Mouse (Mus musculus) G1E (cell line): Measurements from ENCODE around the gene Plcb1. TPM values are rescaled to one million over a fixed set of nuclear protein-coding genes. Genes with fewer than 3 reads are reported as not detected.

Experiments used
- ATAC-seq: 2 replicates; pipeline ENCODE4 v1.8.0; 2016; ENCODE audit warnings: mild to moderate bottlenecking; ENCODE audit not compliant: insufficient number of reproducible peaks, poor library complexity, low FRiP score, severe bottlenecking; ENCODE audit errors: extremely low read depth
- DNase-seq: peaks from one replicate; pipeline ENCODE4 v3.0.0; 2012; ENCODE audit warnings: low spot score
- H3K27me3 ChIP-seq: 2 replicates; pipeline ENCODE4 v1.6.1; 2012; ENCODE audit warnings: mild to moderate bottlenecking, low read length, inconsistent platforms; ENCODE audit not compliant: insufficient read depth
- H3K36me3 ChIP-seq: replicated peaks from 2 replicates; pipeline ENCODE3; 2012; ENCODE audit warnings: mild to moderate bottlenecking, inconsistent platforms
- H3K4me1 ChIP-seq: 2 replicates; pipeline ENCODE4 v1.6.1; 2012; ENCODE audit warnings: low read depth, low read length, inconsistent platforms, mixed read lengths; ENCODE audit not compliant: insufficient read depth
- H3K4me3 ChIP-seq: 2 replicates; pipeline ENCODE4 v1.5.1; 2012; ENCODE audit warnings: low read depth, mild to moderate bottlenecking, inconsistent platforms, low read length, moderate library complexity, mixed read lengths
- H3K9me3 ChIP-seq: replicated peaks from 2 replicates; pipeline ENCODE4 v1.6.1; 2012; ENCODE audit warnings: inconsistent platforms
- CTCF ChIP-seq: IDR thresholded peaks from 2 replicates; pipeline ENCODE4 v1.5.1; 2012; ENCODE audit warnings: low read depth, low read length, inconsistent platforms, mixed read lengths
- GATA1 ChIP-seq: IDR thresholded peaks from 2 replicates; pipeline ENCODE4 v1.6.1; 2012; ENCODE audit warnings: borderline replicate concordance, low read length, inconsistent platforms, mixed read lengths
- GATA2 ChIP-seq: IDR thresholded peaks from 2 replicates; pipeline ENCODE4 v1.6.1; 2012; ENCODE audit warnings: low read depth, low read length, inconsistent platforms, borderline replicate concordance
- POLR2AphosphoS5 ChIP-seq: IDR thresholded peaks from 2 replicates; pipeline ENCODE4 v1.6.1; 2012; ENCODE audit warnings: low read depth, low read length, inconsistent platforms; ENCODE audit not compliant: insufficient replicate concordance
- TAL1 ChIP-seq: conservative IDR thresholded peaks from 2 replicates; pipeline ENCODE4 v1.6.1; 2012; ENCODE audit warnings: low read depth, low read length, inconsistent platforms, mixed read lengths
- polyA plus RNA-seq: library from polyadenylated mRNA; stranded (reverse); fragments of >175 nt; gene quantifications from 2 replicates; pipeline ENCODE4 v1.2.3, GENCODE M21; 2012
- total RNA-seq, 2 experiments: library from RNA; stranded (forward) in 1 of 2; stranded (reverse) in 1 of 2; fragments of 200-1000 nt in 1 of 2; fragments of >200 nt in 1 of 2; fragmentation: Nextera tagmentation in 1 of 2; gene quantifications; 2 replicates each; pipeline ENCODE4 v1.2.3; 2014 to 2017

Plcb1 gene
- total and polyA plus RNA-seq, 3 experiments, result 0.16 TPM; not detected in 2

DNA sequence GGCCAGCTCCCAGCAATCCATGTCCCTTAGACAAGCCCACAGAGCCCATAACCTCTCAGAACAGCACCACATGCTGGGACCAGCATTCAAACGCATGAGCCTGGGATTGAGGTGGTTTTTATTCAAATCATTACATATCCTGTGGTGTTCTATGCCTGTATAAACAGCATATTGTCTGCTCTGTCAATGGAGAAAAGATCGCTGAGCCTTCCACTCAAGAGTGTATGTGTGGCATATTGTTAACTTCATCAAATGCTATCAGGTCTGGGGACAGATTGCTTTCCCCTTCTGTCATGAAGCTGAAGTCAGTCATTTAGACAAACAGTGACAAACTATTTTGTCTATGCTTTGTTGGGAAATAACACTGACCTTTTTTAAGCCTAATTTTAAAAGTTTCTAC, 322.7 kb downstream of the Plcb1 start:
- TF ChIP-seq CTCF (no peak), TAL1 (no peak), POLR2AphosphoS5 (no peak), GATA2 (no peak), GATA1 (no peak)
- ATAC-seq (no peak), DNase-seq (no peak)
- no peaks in the 10 kb centered on the region for H3K36me3 ChIP-seq
- no peaks in the 10 kb centered on the region for H3K27me3 ChIP-seq
- no peaks in the 10 kb centered on the region for H3K9me3 ChIP-seq
- H3K4me1 ChIP-seq, result no peaks in the 10 kb centered on the region
- no peak overlapping the region for H3K4me3 ChIP-seq

DNA sequence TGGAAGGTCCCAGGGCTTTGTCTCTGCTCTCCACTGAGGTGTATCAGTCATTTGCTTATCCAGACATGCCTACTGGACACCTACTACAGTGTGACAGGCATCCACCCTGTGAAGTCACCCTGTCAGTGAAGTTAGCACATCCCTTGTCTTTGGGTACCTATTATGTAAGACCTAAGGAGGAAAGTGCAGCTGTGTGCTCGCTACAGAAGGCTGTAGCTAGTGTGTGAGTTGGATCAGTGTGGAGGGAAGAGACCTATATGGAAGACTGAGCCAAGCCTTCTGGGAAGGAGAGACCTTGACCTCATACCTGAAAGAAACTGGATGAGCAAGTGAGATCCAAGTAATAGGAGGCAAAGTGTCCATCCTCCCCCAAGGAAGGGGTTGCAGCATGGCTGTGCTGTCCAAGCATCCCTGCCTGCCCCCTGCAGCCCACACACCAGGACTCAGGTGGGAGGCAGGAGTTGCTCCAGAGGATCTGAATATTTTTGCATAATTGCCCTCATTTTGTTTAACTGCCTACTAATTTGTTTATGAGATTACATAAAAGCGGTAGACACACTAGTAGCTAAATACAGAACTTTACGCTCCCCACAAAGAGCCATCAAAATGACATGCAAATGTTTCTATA, 328.7 kb downstream of the Plcb1 start:
- DNase-seq (no peak), ATAC-seq (no peak)

DNA sequence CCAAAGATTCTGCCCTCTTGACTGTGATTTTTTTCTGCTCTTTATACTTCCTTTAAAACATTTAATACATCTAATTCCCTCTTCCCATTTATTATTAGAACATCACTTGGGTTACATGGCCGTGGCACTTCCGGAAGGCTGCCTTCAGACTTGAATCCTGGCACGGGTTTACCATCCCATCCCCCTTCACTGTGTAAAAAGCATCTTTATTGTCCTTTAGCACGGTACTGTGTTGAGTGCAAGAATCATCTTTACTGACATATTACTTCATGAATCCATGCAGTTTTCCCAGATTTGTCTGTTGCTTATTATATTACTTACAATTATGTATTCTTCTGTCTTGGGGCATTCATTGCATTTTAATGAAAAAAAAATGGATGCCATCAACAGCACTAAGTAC, 337.2 kb downstream of the Plcb1 start:
- no peaks in the 10 kb centered on the region for H3K36me3 ChIP-seq
- no peaks in the 10 kb centered on the region for H3K9me3 ChIP-seq
- ATAC-seq (no peak), DNase-seq (no peak)
- TF ChIP-seq GATA1 (no peak), GATA2 (no peak), POLR2AphosphoS5 (no peak), CTCF (no peak), TAL1 (no peak)
- H3K4me3 ChIP-seq, result no peak overlapping the region
- H3K4me1 ChIP-seq, result no peaks in the 10 kb centered on the region
- no peaks in the 10 kb centered on the region for H3K27me3 ChIP-seq

More for the DNA sequence above, 328.7 kb downstream of the Plcb1 start:
- no peaks in the 10 kb centered on the region for H3K4me1 ChIP-seq
- H3K4me3 ChIP-seq, result no peak overlapping the region
- H3K27me3 ChIP-seq, result no peaks in the 10 kb centered on the region
- no peak for TF ChIP-seq POLR2AphosphoS5
- TF ChIP-seq CTCF, result no peak
- TF ChIP-seq GATA2, result no peak
- no peak for TF ChIP-seq GATA1
- TF ChIP-seq TAL1, result no peak
- no peaks in the 10 kb centered on the region for H3K36me3 ChIP-seq
- no peaks in the 10 kb centered on the region for H3K9me3 ChIP-seq

DNA sequence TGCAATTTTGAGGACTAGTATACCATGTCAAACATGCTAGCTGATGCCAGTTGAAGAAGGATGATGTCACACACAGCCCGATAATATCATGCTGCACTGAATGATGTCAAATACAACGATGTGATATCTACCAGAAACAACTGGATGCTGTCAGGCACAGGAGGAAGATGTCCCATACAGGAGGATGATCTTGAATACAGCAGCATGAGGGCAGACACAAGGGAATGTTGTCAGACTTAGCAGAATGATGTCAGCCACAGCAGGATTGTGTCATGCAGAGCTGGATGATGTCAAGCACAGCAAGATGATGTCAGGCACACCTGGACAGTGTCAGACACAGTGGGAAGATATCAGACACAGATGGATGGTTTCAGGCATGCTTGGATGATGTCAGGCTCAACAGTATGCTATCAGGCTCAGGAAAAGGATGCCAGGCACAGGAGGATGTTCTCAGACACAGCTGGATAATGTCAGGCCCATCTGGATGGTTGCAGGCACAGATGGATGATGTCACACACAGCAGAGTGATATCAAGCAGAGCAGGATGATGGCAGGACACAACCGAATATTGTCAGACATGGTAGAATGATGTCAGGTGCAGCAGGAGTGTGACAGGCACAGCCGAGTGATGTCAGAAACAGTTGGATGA, 338.0 kb downstream of the Plcb1 start:
- DNase-seq (no peak), ATAC-seq (no peak)
- no peaks in the 10 kb centered on the region for H3K36me3 ChIP-seq
- H3K27me3 ChIP-seq, result no peaks in the 10 kb centered on the region
- no peak for TF ChIP-seq POLR2AphosphoS5
- no peak for TF ChIP-seq TAL1
- no peak for TF ChIP-seq CTCF
- no peak for TF ChIP-seq GATA1
- TF ChIP-seq GATA2, result no peak
- H3K4me1 ChIP-seq, result no peaks in the 10 kb centered on the region
- no peak overlapping the region for H3K4me3 ChIP-seq
- no peaks in the 10 kb centered on the region for H3K9me3 ChIP-seq

DNA sequence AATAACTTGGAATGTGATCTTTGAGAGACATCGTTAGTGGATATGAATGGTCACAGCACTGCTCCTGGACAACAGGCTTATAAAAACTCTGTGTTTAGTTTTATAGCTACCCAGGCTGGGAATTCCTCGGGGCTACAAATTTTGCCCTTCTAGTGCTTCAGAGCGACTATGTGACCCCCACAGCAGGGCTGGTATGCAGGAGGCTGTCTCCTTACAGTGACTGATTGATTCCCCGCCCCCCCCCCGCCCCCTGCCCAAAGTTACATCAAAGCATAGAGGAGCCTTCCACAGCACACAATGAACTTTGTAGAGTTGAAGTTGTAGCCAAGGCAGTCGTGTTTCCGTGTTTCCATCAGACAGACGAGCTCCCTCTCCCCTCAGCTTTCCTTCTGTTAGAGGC, 354.7 kb downstream of the Plcb1 start:
- H3K4me1 ChIP-seq, result no peaks in the 10 kb centered on the region
- no peak for ATAC-seq
- H3K36me3 ChIP-seq, result no peaks in the 10 kb centered on the region
- H3K9me3 ChIP-seq, result no peaks in the 10 kb centered on the region
- H3K27me3 ChIP-seq, result no peaks in the 10 kb centered on the region
- TF ChIP-seq TAL1 (no peak), GATA2 (no peak), POLR2AphosphoS5 (no peak)
- DNase-seq, result no peak
- no peak overlapping the region for H3K4me3 ChIP-seq

DNA sequence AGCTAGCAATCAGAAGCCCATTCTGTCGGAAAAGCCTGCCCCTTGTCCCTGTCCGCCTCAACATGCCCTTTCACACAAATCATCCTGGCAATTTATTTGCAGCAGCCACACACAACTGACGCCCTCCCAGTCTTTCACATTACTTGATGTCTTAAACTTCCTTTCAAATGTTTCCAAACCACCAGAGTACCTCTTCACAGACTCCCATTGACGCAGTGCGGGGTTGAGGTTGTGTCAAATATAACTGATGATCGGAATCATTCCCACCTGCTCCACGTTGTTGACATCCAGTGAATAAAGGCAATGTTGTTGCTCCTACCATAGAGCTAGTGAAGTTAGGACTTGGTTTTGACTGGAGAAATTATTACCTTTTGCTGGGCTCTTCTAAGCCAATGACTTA, 366.4 kb downstream of the Plcb1 start:
- Histone ChIP-seq H3K36me3 (no peaks in the 10 kb centered on the region), H3K4me1 (peaks cover 5% of the 10 kb centered on the region; the same call in 1 of the 2 replicates), H3K4me3 (no peak overlapping the region), H3K27me3 (no peaks in the 10 kb centered on the region), H3K9me3 (no peaks in the 10 kb centered on the region)
- no peak for TF ChIP-seq GATA2
- no peak for TF ChIP-seq CTCF
- no peak for TF ChIP-seq GATA1
- no peak for TF ChIP-seq POLR2AphosphoS5
- no peak for TF ChIP-seq TAL1
- no peak for DNase-seq
- ATAC-seq, result no peak

DNA sequence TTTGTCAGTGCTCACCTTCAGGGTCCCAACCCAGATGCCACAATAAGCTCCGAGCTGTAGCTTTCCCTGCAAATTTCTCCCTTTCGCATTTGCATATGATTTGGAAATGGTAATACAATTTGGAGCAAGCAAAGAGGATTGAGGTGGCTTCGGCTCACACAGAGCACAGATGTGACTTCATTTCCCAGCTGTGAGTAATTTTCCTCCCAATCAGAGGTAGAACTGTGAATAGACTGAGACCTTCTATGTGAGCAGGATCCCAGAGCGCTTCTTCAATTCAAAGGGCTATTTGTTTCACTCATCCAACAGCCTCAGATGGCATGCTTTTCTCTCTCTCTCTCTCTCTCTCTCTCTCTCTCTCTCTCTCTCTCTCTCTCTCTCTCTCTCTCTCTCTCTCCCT, 367.4 kb downstream of the Plcb1 start:
- Histone ChIP-seq H3K36me3 (no peaks in the 10 kb centered on the region), H3K4me3 (no peak overlapping the region), H3K27me3 (no peaks in the 10 kb centered on the region), H3K9me3 (no peaks in the 10 kb centered on the region), H3K4me1 (peaks cover 5% of the 10 kb centered on the region; the same call in 1 of the 2 replicates)
- ATAC-seq (no peak), DNase-seq (no peak)
- no peak for TF ChIP-seq GATA2
- TF ChIP-seq CTCF, result no peak
